Mouse (Mus musculus) myocyte (in vitro differentiated cells): Measurements from ENCODE around the gene 1700015G11Rik.

Experiments used
- CEBPB ChIP-seq: IDR thresholded peaks from 2 replicates; pipeline ENCODE4 v1.6.1; 2011; ENCODE audit warnings: mild to moderate bottlenecking, moderate library complexity; ENCODE audit not compliant: poor library complexity, insufficient read depth, severe bottlenecking
- E2F4 ChIP-seq: IDR thresholded peaks from one replicate; pipeline ENCODE4 v1.6.1; 2011; ENCODE audit warnings: mild to moderate bottlenecking, control low read depth, moderate library complexity; ENCODE audit not compliant: insufficient read depth
- MAX ChIP-seq: IDR thresholded peaks from one replicate; pipeline ENCODE4 v1.6.1; 2011; ENCODE audit warnings: low read depth, mild to moderate bottlenecking, control low read depth
- MYOD1 ChIP-seq, 3 experiments: IDR thresholded peaks; one replicate each; pipeline ENCODE4 v1.6.1; 2011; ENCODE audit warnings: control low read depth in 2 of 3, low read depth in 2 of 3, mild to moderate bottlenecking in 2 of 3, moderate library complexity in 1 of 3; ENCODE audit not compliant: insufficient read length in 2 of 3, control insufficient read depth in 1 of 3
- MYOG ChIP-seq, 3 experiments: IDR thresholded peaks; one replicate each; pipeline ENCODE4 v1.6.1; 2011; ENCODE audit warnings: control low read depth in 2 of 3, low read depth in 2 of 3, mild to moderate bottlenecking in 2 of 3; ENCODE audit not compliant: insufficient read length in 2 of 3, control insufficient read depth in 1 of 3, insufficient read depth in 1 of 3
- POLR2A ChIP-seq: IDR thresholded peaks from one replicate; pipeline ENCODE4 v1.6.1; 2011; ENCODE audit warnings: low read depth, mild to moderate bottlenecking, control low read depth, moderate library complexity; ENCODE audit not compliant: insufficient read length
- POLR2AphosphoS2 ChIP-seq: IDR thresholded peaks from one replicate; pipeline ENCODE4 v1.6.1; 2011; ENCODE audit warnings: low read depth, control low read depth; ENCODE audit not compliant: insufficient read length
- REST ChIP-seq: IDR thresholded peaks from one replicate; pipeline ENCODE4 v1.6.1; 2011; ENCODE audit warnings: mild to moderate bottlenecking, control low read depth, moderate library complexity; ENCODE audit not compliant: insufficient read depth, insufficient read length
- SRF ChIP-seq: IDR thresholded peaks from one replicate; pipeline ENCODE4 v1.6.1; 2011; ENCODE audit warnings: low read depth; ENCODE audit not compliant: control insufficient read depth, insufficient read length
- TCF12 ChIP-seq: IDR thresholded peaks from one replicate; pipeline ENCODE4 v1.6.1; 2011; ENCODE audit warnings: mild to moderate bottlenecking, control low read depth; ENCODE audit not compliant: poor library complexity, insufficient read depth, severe bottlenecking
- TCF3 ChIP-seq: IDR thresholded peaks from one replicate; pipeline ENCODE4 v1.6.1; 2011; ENCODE audit warnings: low read depth, control low read depth; ENCODE audit not compliant: insufficient read length
- USF1 ChIP-seq: IDR thresholded peaks from one replicate; pipeline ENCODE4 v1.6.1; 2011; ENCODE audit warnings: low read depth, mild to moderate bottlenecking, control low read depth, moderate library complexity

DNA sequence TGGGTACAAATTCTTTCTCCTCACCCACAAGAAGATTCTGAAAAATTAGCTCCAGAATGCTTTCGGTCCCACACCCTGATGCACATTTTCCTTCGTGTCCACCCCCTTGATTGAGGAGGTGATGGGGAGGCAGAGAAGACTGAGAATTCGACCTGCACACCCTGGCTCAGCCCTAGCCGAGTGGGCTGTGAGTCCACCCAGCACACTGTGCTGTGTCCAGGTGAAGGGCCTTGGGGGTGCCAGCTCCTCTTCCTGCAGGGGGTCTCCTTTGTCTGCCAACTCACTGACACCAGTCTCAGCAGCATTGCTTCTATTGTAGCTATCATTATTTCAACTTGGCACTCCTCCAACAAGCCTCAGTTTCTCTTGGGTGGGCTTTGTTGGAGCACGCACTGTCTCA is 42.4 kb downstream of the 1700015G11Rik start:
- TF ChIP-seq E2F4: no peak
- TF ChIP-seq POLR2A: no peak
- TF ChIP-seq USF1: no peak
- TF ChIP-seq MAX: no peak
- no peak for TF ChIP-seq TCF12
- no peak for TF ChIP-seq MYOG (IDR thresholded peaks at IDR 0.05; ENCODE audit: control insufficient read depth in 1 of 3, insufficient read depth in 1 of 3, insufficient read length in 2 of 3, low read depth in 2 of 3)
- no peak for TF ChIP-seq REST
- TF ChIP-seq TCF3: no peak
- TF ChIP-seq MYOD1 (IDR thresholded peaks at IDR 0.05; ENCODE audit: control insufficient read depth in 1 of 3, insufficient read length in 2 of 3, low read depth in 2 of 3): no peak
- TF ChIP-seq CEBPB: no peak
- no peak for TF ChIP-seq SRF
- no peak for TF ChIP-seq POLR2AphosphoS2
